Mouse (Mus musculus) splenic B cell, adult 2 months (primary cell): ENCODE results near the gene Calb2.

ENCODE experiments used
- DNase-seq: peaks from one replicate; pipeline ENCODE4 v3.0.0-alpha.2; 2011; ENCODE audit warnings: low read depth, low spot score
- H3K27me3 ChIP-seq: 2 replicates; pipeline ENCODE4 v1.6.1; 2012; ENCODE audit warnings: mild to moderate bottlenecking, low read length, moderate library complexity, mixed read lengths; ENCODE audit not compliant: control insufficient read depth, poor library complexity, insufficient read depth, severe bottlenecking
- H3K36me3 ChIP-seq: 2 replicates; pipeline ENCODE4 v1.6.1; 2012; ENCODE audit warnings: mild to moderate bottlenecking, low read length, moderate library complexity, mixed read lengths; ENCODE audit not compliant: control insufficient read depth, poor library complexity, insufficient read depth, severe bottlenecking

Gene Calb2

DNA sequence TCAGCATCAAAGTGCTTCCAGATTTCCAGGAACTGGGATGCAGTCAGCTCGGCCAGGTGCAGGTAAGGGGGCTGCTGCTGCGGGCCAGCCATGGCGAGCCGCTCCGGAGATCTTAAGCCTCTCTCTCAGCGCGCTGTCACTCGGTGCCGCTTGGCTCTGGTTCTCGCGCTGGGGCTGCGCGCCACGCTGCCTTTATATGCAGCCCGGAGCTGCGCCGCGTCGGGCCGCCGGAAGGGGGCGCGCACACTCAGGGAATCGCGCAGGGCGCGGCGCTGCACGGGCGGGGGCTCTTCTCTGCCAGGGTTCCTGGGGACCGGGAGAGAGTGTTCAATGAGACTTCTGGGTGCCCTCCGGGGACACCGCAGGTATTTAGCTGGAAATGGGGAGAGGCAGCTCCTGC is at the start of gene Calb2:
Gene Calb2, minus strand, starts transcription at position 165 of the 400 bp plus-strand sequence.
- H3K27me3 ChIP-seq = no peaks in the 10 kb centered on the region
- DNase-seq = peak; percentile 5
- no peaks in the 10 kb centered on the region for H3K36me3 ChIP-seq

DNA sequence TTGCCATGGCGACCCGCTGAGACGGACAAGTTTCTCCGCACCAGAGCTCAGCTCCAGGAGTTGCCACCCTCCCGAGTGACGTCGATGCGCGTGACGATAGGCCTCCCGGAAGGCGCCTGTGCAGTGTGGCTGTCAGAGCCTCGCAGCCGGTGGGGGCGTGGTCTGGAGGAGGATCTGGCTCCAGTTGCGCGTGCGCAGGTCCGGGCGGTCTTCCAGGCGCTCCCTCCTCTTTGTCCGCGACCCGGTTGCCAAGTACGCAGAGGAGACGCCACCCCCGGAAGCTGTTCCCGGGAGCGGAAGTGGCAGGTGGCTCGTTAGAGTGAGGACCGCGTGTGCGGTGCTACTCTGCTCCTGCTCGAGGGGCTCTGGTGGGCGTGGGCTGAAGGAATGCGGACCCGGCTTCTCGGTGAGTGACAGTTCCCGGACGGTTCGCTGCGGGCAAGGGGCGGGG is 49.7 kb upstream of the Calb2 start:
- no peaks in the 10 kb centered on the region for H3K27me3 ChIP-seq
- H3K36me3 ChIP-seq = peaks cover 3% of the 10 kb centered on the region; the same call in 1 of the 2 replicates

DNA sequence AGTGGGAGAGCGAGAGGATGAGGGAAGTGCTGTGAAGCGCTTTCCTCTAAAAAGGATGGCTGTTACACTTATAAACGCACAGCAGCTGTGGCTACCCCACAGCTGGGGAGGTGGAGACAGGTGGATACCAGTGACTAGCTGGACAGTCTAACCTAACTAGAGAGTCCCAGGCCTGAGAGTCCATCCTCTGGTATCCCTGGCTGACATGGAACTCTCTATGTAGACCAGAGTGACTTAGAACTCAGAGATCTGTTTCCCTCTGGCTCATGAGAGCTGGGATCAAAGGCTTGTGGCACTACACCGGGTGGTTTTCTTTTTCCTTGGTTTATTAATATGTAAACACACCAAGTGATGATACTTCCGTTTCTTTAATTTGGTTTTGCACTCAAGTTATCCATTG is 49.2 kb upstream of the Calb2 start:
- DNase-seq = no peak
- H3K27me3 ChIP-seq = no peaks in the 10 kb centered on the region
- H3K36me3 ChIP-seq = peaks cover 2% of the 10 kb centered on the region; the same call in 1 of the 2 replicates

More for the DNA sequence above, 49.7 kb upstream of the Calb2 start:
- peak; percentile 99 for DNase-seq

DNA sequence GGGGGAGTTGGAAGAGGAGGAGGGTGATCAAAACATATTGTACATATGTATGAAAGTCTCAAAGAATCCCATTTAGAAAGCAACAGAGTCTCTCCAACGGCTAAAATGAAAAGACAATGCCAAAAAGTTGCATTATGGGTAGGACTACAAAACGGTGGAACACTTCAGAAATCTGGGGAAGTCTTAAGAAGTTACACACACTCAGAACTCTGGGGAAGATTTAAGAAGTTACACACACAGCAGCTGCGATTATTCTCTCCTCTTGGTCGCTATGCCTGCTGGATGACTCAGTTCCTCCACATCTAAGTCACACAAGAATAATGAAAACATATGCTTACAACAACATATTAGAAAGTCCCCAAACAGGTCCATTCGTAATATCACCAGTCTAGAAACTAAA is 48.2 kb upstream of the Calb2 start:
- Histone ChIP-seq H3K36me3 (no peaks in the 10 kb centered on the region), H3K27me3 (no peaks in the 10 kb centered on the region)
- peak; percentile 5 for DNase-seq

- no peaks in the 10 kb centered on the region for H3K27me3 ChIP-seq
- H3K36me3 ChIP-seq = no peaks in the 10 kb centered on the region
- no peak for DNase-seq
Measured at GRCm38 (mm10) chr8:110215365-110215764, 47.4 kb upstream of the Calb2 start, which contains the start of gene Cmtr2. Gene Cmtr2, plus strand, starts transcription at chr8:110215665.

GRCm38 (mm10) chr8:110201806-110202205 is 33.8 kb upstream of the Calb2 start:
- DNase-seq = no peak
- Histone ChIP-seq H3K36me3 (no peaks in the 10 kb centered on the region), H3K27me3 (no peaks in the 10 kb centered on the region)

- Histone ChIP-seq H3K27me3 (no peaks in the 10 kb centered on the region), H3K36me3 (no peaks in the 10 kb centered on the region)
- peak; percentile 8 for DNase-seq
Measured at GRCm38 (mm10) chr8:110196678-110197077, 28.7 kb upstream of the Calb2 start.

DNA sequence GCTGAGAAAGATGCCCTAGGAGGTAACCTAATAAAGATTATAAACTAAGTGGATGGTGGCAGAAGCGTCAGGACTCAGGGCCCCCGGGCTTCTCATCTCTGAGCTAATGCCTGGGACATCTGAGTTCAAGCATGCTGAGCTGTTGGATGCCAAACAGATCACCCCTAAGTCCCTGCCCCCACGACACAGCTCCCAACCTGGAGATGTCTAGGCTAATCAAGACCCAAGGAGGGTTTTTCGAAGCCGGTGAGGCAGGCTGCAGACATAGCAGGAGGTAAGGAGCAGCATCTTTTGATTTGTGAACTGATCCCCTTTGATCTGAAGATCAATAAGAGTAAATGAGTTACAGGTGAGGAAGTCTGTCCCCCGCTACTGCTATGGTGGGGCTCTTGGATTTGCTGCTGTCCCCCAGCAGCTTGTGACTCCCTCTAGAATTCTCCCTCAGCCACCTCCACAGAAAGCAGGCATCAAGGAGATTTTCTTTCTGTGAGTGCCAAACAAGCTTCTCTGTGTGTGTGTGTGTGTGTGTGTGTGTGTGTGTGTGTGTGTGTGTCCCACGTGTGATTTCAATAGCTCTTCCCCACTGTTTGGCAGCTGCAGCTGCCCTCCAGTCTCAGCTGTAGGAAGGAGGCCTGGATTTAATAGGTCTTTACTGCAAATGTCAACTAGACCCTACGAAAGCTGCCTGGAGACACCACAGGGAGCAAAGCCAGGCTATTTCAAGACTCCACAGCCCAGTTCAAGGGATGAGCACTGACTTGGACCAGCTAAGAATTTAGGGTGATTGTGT is 21.1 kb upstream of the Calb2 start:
- no peak for DNase-seq
- H3K36me3 ChIP-seq = no peaks in the 10 kb centered on the region
- H3K27me3 ChIP-seq = no peaks in the 10 kb centered on the region; the same call in 1 of the 2 replicates

GRCm38 (mm10) chr8:110185538-110185937 is 17.5 kb upstream of the Calb2 start:
- Histone ChIP-seq H3K27me3 (no peaks in the 10 kb centered on the region; the same call in 1 of the 2 replicates), H3K36me3 (no peaks in the 10 kb centered on the region)
- no peak for DNase-seq

DNA sequence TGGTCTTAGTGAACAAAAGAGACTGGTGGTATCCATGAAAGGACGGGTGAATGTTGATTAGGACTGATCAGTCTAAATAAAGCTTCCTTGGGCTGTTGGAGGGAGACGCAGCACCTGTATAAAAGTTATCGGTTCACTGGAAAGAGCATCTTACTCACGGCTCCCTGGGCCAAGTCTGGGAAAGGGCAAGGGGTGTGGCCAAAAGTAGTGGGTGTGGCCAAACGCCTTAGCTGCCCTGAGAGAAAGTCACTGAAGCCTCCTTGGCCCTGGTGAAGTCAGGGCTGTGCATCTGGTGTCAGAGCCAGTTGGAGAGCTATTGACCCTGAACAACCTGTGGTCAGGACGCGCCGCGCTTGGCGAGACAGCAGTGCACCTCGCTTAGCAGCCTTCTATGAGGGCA is 15.7 kb upstream of the Calb2 start:
- DNase-seq = no peak
- no peaks in the 10 kb centered on the region; the same call in 1 of the 2 replicates for H3K27me3 ChIP-seq
- H3K36me3 ChIP-seq = no peaks in the 10 kb centered on the region

- H3K36me3 ChIP-seq = no peaks in the 10 kb centered on the region
- no peak for DNase-seq
- no peaks in the 10 kb centered on the region; the same call in 1 of the 2 replicates for H3K27me3 ChIP-seq
Measured at GRCm38 (mm10) chr8:110182735-110183367, 14.8 kb upstream of the Calb2 start.

- H3K36me3 ChIP-seq = no peaks in the 10 kb centered on the region
- no peak for DNase-seq
Measured at GRCm38 (mm10) chr8:110177359-110178155, 9.5 kb upstream of the Calb2 start.

GRCm38 (mm10) chr8:110174826-110175225 is 6.8 kb upstream of the Calb2 start:
- Histone ChIP-seq H3K36me3 (no peaks in the 10 kb centered on the region), H3K27me3 (no peaks in the 10 kb centered on the region)
- DNase-seq = no peak

More at GRCm38 (mm10) chr8:110177359-110178155, 9.5 kb upstream of the Calb2 start:
- no peaks in the 10 kb centered on the region for H3K27me3 ChIP-seq

DNA sequence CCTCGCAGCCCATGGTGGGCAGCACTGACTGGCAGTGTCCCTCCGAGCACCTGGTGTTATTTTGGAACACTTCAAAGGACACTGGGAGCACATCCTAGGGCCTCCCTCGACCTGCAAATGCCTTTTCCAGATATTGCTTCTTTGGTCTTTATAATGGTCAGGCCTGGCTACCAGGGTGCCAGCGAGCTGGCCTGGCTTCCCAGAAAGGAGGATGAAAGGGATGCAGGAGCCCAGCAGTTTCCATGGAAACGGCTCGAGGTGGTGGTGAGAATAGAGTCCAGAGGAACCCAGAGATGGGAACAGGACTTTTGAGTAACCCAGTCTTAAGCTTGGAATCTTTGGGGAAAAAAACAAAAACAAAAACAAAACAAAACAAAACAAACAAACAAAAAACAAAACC is 4.2 kb upstream of the Calb2 start:
- Histone ChIP-seq H3K27me3 (no peaks in the 10 kb centered on the region), H3K36me3 (no peaks in the 10 kb centered on the region)
- no peak for DNase-seq
